Mouse (Mus musculus): ENCODE data around the gene Hnf1b. TPM values are rescaled to one million over a fixed set of nuclear protein-coding genes. Genes with fewer than 3 reads are reported as not detected.

Gene Hnf1b
- total RNA-seq, 1 experiment from 2014 or later = not detected

GRCm38 (mm10) chr11:83851273-83852015 is 1.6 kb downstream of the Hnf1b start:
- no peak for ATAC-seq (replicated peaks; ENCODE audit: insufficient number of reproducible peaks, low FRiP score, low TSS enrichment, poor library complexity, severe bottlenecking)

GRCm38 (mm10) chr11:83852016-83852355 is 2.1 kb downstream of the Hnf1b start:
- ATAC-seq (replicated peaks; ENCODE audit: insufficient number of reproducible peaks, low FRiP score, low TSS enrichment, poor library complexity, severe bottlenecking) = no peak

- no peak for ATAC-seq (replicated peaks; ENCODE audit: insufficient number of reproducible peaks, low FRiP score, low TSS enrichment, poor library complexity, severe bottlenecking)
These were observed 2.8 kb downstream of the Hnf1b start for GRCm38 (mm10) chr11:83852501-83853211.

- ATAC-seq (replicated peaks; ENCODE audit: insufficient number of reproducible peaks, low FRiP score, low TSS enrichment, poor library complexity, severe bottlenecking) = no peak
These were observed 3.4 kb downstream of the Hnf1b start for GRCm38 (mm10) chr11:83853221-83853792.

GRCm38 (mm10) chr11:83854091-83854490 is 4.2 kb downstream of the Hnf1b start:
- no peak for ATAC-seq (replicated peaks; ENCODE audit: insufficient number of reproducible peaks, low FRiP score, low TSS enrichment, poor library complexity, severe bottlenecking)

- no peak for ATAC-seq (replicated peaks; ENCODE audit: insufficient number of reproducible peaks, low FRiP score, low TSS enrichment, poor library complexity, severe bottlenecking)
These were observed 4.8 kb downstream of the Hnf1b start for GRCm38 (mm10) chr11:83854707-83855106.

GRCm38 (mm10) chr11:83857256-83857655 is 7.4 kb downstream of the Hnf1b start:
- ATAC-seq (replicated peaks; ENCODE audit: insufficient number of reproducible peaks, low FRiP score, low TSS enrichment, poor library complexity, severe bottlenecking) = no peak

- ATAC-seq (replicated peaks; ENCODE audit: insufficient number of reproducible peaks, low FRiP score, low TSS enrichment, poor library complexity, severe bottlenecking) = no peak
These were observed 15.4 kb downstream of the Hnf1b start for GRCm38 (mm10) chr11:83865286-83865685.

- no peak for ATAC-seq (replicated peaks; ENCODE audit: insufficient number of reproducible peaks, low FRiP score, low TSS enrichment, poor library complexity, severe bottlenecking)
These were observed 17.7 kb downstream of the Hnf1b start for GRCm38 (mm10) chr11:83867571-83867970.

- no peak for ATAC-seq (replicated peaks; ENCODE audit: insufficient number of reproducible peaks, low FRiP score, low TSS enrichment, poor library complexity, severe bottlenecking)
These were observed 19.3 kb downstream of the Hnf1b start for GRCm38 (mm10) chr11:83869147-83869546.

GRCm38 (mm10) chr11:83869686-83870085 is 19.8 kb downstream of the Hnf1b start:
- no peak for ATAC-seq (replicated peaks; ENCODE audit: insufficient number of reproducible peaks, low FRiP score, low TSS enrichment, poor library complexity, severe bottlenecking)

GRCm38 (mm10) chr11:83871780-83872554 is 22.1 kb downstream of the Hnf1b start:
- ATAC-seq (replicated peaks; ENCODE audit: insufficient number of reproducible peaks, low FRiP score, low TSS enrichment, poor library complexity, severe bottlenecking) = no peak

- no peak for ATAC-seq (replicated peaks; ENCODE audit: insufficient number of reproducible peaks, low FRiP score, low TSS enrichment, poor library complexity, severe bottlenecking)
These were observed 23.6 kb downstream of the Hnf1b start for GRCm38 (mm10) chr11:83873509-83873908.

GRCm38 (mm10) chr11:83876630-83877029 is 26.8 kb downstream of the Hnf1b start:
- ATAC-seq (replicated peaks; ENCODE audit: insufficient number of reproducible peaks, low FRiP score, low TSS enrichment, poor library complexity, severe bottlenecking) = no peak

GRCm38 (mm10) chr11:83877765-83878164 is 27.9 kb downstream of the Hnf1b start:
- ATAC-seq (replicated peaks; ENCODE audit: insufficient number of reproducible peaks, low FRiP score, low TSS enrichment, poor library complexity, severe bottlenecking) = no peak

- no peak for ATAC-seq (replicated peaks; ENCODE audit: insufficient number of reproducible peaks, low FRiP score, low TSS enrichment, poor library complexity, severe bottlenecking)
These were observed 28.6 kb downstream of the Hnf1b start for GRCm38 (mm10) chr11:83878417-83878952.

GRCm38 (mm10) chr11:83879130-83879529 is 29.3 kb downstream of the Hnf1b start:
- no peak for ATAC-seq (replicated peaks; ENCODE audit: insufficient number of reproducible peaks, low FRiP score, low TSS enrichment, poor library complexity, severe bottlenecking)

- ATAC-seq (replicated peaks; ENCODE audit: insufficient number of reproducible peaks, low FRiP score, low TSS enrichment, poor library complexity, severe bottlenecking) = no peak
These were observed 31.6 kb downstream of the Hnf1b start for GRCm38 (mm10) chr11:83881438-83881837.

- ATAC-seq (replicated peaks; ENCODE audit: insufficient number of reproducible peaks, low FRiP score, low TSS enrichment, poor library complexity, severe bottlenecking) = no peak
These were observed 32.7 kb downstream of the Hnf1b start for GRCm38 (mm10) chr11:83882552-83882951.
